Mouse (Mus musculus): ENCODE results near the gene Tent5d.

Tent5d gene

DNA sequence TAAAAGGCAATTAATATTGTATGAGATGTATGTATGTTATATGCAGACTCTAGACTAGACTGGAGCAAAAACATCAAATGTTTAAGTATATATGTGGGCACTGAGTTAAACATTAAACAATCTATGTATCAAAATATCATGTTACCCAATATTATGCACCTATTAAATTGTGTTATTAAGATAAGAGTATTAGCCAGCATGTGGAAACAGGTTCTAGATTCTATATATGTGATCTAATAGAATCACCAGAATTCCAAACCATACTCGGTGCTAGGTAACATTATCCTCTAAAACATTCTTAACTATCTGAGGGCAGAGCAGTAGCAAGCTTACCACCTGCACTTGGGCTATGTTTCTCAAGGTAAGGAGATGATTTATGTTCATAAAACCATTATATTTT lies at the start of gene Tent5d:
Gene Tent5d (plus strand): TSS at position 301 of the 400 bp plus-strand sequence.
- DNase-seq (ENCODE audit: inconsistent age in 2 of 2, low spot score in 1 of 2), result no peak

DNA sequence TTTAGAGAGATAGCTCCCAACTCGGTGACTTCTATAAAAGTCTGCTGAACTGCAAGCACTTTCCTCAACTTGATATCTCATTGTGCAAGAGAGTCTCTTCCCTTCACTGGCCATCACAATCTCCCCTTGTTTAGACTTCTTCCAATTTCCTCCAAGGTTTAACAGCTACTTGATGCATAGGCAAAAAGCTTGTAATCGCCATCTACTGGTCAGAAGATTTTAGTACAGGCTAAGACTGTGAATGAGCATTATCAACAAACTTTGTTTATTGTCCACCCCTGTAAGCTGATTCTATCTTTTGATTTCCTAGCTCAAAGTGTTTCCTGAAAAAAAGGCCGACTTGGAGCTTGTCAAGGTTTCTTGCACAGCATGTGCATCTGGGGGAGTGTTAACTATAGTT lies 24.5 kb upstream of the Tent5d start:
- DNase-seq (ENCODE audit: inconsistent age in 2 of 2, low spot score in 1 of 2), result no peak

DNA sequence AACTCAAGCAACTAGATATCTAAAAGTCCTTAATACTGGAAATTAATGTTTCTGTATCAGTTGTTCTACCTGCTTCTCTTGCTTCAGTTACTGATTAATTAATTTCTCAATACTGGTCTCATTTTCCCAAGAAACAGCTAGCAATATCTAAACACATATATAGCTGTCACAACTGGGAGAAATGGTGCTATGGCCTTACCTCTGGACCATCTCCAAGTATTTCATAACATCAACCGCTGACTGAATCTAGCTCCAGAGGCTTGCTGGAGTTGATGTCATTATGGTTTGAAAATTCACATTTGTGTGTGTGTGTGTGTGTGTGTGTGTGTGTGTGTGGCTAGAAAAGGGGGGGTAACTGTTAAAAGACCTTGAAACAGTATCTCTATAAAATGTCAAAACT lies 2.3 kb upstream of the Tent5d start:
- peak in 1 of 2 experiments; percentile 34 for DNase-seq (ENCODE audit: inconsistent age in 2 of 2, low spot score in 1 of 2)

DNA sequence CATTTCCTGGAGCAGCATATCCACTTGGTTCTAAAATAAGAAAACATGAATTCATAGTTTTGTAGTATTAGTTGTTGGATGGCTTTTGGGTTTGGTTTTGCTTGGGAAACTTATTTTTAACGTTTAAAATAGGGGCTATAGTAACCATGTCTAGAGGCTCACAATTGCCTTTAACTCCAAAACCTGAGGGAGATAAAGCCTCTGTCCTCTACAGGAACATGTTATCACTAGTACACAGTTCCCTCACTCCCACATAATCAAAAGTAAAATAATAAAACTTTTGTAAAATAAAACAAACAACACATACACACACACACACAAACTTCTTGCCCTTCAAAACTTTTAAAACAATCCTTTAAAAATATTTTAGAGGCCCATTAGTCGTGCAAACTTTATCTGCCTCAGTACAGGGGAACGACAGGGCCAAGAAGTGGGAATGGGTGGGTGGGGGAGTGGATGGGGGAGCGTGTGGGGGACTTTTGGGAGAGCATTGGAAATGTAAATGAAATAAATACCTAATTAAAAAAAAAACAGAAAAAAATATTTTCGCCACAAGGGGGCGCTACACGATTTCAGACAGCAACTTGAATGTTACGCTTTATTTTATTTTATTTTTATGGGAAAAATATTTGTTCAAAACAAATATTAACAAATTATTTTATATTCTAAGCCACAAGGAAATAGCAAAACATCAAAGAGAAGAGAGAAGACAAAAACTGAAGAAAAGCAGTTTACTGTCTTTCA lies 1.5 kb upstream of the Tent5d start:
- DNase-seq (ENCODE audit: inconsistent age in 2 of 2, low spot score in 1 of 2), result no peak

DNA sequence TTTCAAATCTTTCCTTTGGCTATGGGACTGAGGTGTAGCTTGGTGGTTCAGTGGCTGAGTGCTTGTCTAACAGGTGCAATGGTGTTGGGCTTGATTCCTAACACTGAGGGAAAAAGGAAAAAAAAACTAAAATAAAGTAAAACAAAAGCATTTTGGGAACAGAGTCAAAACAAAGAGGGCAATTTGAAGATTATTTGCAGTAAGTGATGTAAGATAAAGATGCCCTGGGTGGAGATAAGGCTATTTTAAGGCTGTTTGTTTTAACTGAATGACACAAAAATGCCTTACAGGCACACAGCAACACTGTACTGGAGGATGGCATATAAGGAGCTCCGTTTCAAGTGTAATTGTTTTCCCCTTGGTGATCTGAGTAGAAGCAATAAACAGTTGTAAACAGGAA lies 3.4 kb downstream of the Tent5d start:
- DNase-seq (ENCODE audit: inconsistent age in 2 of 2, low spot score in 1 of 2), result no peak

DNA sequence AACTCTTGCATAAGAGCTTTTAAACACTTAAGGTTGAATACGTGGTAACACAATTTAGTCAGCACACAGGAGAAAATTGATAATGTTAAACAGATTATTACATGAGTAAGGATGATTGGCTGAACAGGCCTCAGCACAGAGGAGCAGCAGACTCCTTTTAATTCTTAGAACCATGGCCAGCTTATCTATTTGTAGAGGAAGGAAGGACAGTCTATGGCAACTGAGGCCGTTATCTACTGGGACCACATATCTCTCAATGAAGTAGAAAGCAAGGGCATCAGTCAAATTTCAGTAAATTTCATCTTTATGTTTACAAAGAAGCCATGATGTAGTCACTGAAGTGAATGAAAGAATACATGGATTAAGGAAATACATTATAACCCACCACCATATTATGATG lies 4.5 kb downstream of the Tent5d start:
- DNase-seq (ENCODE audit: inconsistent age in 2 of 2, low spot score in 1 of 2), result no peak

DNA sequence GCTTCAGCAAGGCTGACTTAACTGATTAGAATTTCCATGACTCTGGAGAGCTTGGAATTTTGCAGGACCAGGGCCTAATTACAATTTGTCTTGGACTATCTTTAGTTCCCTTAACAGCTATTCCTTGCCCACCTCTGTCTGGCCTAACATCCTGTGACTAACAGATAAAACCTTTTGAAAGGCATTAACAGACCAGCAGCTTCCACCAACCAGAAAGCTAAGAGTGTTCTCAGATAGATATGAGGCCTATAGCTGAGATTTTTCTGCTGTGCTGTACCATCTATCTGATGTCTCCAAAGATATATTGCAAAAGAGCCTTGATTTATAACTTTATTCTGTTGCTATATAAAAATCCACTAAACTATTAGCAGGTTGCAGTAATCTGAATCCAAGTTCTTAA lies 19.7 kb downstream of the Tent5d start:
- no peak for DNase-seq (ENCODE audit: inconsistent age in 2 of 2, low spot score in 1 of 2)

DNA sequence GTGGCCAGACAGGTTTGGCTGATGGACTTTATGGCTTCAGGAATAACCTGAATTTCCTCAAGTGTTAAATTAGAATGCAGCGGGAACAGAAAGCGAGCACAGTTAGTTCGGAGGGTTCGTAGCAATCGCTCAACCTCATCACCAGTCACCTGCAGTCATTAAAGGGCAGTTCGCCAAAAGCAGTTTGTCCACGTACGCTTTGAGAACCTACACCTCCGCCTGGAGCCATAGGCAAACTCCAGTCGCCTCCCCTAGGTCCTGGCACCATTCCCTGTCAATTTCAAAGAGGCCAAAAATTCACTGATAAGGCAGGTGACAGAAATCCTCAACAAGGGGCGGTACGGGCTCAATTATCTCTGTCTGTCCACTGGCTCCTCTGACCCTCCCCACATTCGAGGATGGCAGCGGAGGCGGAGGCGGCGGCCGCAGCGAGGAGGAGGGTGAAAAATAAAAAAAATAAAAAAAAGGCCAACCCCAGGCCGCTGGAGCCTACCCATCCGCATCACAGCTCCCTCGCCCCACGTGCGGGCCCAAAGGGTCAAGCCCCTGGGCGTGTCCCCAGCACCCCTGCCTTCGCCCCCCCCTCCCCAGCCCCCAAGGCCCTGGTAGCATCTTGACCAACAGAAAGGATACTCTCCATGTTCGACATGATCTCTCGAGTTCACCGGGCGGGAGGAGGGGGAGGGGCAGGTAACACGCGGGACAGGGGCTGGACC lies 23.3 kb downstream of the Tent5d start:
- DNase-seq (ENCODE audit: inconsistent age in 2 of 2, low spot score in 1 of 2), result peak; percentile 40 to 75

DNA sequence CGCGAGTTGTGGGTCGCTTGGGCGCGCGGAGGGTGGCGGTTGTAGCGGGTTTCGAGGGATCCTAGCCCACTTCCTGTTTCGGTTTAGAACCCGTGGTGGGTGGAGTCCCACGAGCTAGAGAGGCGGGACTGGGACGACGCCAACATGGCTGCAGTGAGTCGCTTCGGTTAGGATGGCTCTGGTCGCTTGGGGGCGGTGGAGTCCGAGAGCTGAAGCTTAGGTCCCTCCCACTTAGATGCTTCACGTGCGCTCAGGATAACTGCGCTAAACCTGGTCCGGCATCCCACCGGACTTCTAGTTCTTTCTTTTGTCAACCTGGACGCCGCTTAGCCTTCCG lies 23.8 kb downstream of the Tent5d start, which contains the start of gene 2610002M06Rik:
Gene 2610002M06Rik (minus strand): TSS at position 117 of the 337 bp plus-strand sequence.
- peak; percentile 89 to 95 for DNase-seq (ENCODE audit: inconsistent age in 2 of 2, low spot score in 1 of 2)

DNA sequence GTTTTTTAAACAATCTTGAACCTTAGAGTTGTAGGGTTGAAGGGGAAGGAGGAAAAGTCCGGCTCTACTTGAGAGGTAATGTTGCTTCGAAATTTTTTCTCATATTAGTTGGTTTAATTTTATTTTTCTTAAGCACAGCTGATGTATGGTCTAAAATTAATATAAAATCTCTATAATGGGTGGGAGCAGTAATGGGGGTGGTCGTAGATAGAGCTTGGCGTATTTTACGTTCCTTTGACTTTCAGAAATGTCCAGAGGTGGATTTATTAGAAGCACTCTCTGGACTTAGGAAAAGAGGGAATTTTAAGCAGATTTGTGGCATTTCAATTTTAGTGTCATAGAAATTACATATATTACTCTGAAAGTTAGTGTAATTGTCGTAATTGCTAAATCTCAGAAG lies 24.3 kb downstream of the Tent5d start:
- DNase-seq (ENCODE audit: inconsistent age in 2 of 2, low spot score in 1 of 2), result no peak

DNA sequence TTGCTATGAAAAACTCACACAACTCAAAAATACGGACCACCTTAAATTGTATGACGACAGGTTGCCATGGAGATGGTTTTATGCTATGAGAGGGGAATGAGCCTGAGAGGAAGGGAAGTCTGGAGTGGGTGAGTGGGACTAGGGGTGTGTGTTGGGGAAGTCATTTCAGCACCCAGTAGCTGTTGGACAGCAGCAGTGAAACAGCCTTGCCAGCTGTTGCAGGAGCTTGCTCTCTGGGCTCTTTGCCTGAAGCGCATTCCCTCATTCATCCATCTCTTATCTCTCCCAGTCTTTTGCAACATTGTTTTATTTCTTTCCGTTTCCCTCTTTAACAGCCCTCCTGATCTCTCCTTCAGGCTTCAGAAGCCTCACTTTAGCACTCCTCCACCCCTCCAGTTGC lies 65.8 kb downstream of the Tent5d start:
- DNase-seq (ENCODE audit: inconsistent age in 2 of 2, low spot score in 1 of 2), result no peak
